Mouse (Mus musculus): ENCODE measurements at regions not wholly inside any gene's neighbourhood (a gene's known extent, or its start where the extent isn't known, plus 50 kb on each side); places are given as distances from the start of the nearest gene placed in this dataset.

DNA sequence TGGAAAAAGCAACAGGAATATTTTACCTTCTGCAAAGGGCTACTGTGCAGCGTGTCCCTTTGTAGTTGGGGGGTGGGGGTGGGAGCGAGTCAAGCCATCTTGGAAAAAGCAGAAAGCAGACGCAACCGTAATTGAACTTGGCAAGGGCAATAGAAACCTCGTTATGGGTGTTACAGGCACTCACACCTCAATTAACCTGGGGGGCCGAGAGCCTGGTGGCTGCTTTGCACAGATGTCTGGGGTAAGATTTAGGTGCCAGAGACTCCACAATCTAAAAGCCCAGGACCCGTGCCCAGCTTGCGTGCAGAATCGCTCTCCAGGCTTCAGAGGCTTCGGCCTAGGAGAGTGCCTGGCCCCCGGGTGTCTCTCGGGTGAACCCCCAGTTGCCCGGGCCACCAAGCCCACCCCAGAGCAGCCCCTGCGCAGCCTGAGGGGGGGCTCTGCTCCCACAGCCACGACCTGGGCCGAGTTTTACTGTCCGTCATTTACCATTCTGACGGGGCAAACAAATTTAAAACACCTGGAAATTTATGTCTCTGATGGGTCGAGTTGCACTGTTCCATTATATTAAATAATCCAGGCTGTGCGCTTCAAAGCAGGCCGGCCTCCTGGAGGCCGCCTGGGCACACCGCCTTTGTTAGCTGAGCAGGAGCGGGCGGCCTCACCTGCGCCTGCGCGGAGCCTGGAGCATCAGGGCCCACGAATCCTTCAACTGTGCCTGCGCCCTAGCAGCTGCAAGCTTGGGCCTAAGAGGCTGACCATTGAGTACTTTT is 212.4 kb downstream of the Srbd1 start:
- no peak overlapping the region for H3K27ac ChIP-seq (ENCODE audit: low read depth, low read length)
- H3K4me1 ChIP-seq (ENCODE audit: control insufficient read depth, insufficient read depth, low read length) = no peaks in the 10 kb centered on the region
- no peak overlapping the region for H3K9ac ChIP-seq (ENCODE audit: low read depth, low read length)
- no peaks in the 10 kb centered on the region for H3K36me3 ChIP-seq (ENCODE audit: control insufficient read depth, insufficient read depth, low read length)
- WGBS = 38% methylated on average over 29 of the region's 30 CpGs
- H3K9me3 ChIP-seq (ENCODE audit: control insufficient read depth, low read length) = peaks cover 6% of the 10 kb centered on the region; the same call in 1 of the 2 replicates
- H3K4me2 ChIP-seq (replicated peaks; ENCODE audit: low read depth, low read length) = no peak overlapping the region
- ATAC-seq (ENCODE audit: low FRiP score, low TSS enrichment) = peak; percentile 56
- no peak overlapping the region for H3K4me3 ChIP-seq (ENCODE audit: low read length)
- H3K27me3 ChIP-seq (ENCODE audit: control insufficient read depth, insufficient read depth, low read length) = no peaks in the 10 kb centered on the region; the same call in none of the 2 replicates

DNA sequence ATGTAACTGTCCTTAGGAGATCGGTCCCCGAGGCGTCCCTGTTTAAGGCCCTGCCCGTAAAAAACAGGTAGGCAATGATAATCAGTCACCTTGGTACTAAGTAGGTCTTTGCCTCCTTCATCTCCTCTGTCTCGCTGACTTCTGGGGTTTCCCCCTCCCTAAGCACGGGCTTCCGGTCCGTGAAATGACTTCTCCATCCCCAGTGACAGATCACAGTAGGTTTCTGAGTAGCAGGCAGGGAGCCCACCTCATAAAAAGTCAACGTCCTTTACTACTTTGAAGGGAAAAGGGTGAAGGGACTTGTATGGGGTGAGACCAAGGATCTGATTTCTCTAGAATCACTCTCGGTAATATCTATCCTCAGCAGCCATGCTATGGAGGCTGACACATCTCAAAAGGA is 213.0 kb downstream of the Srbd1 start:
- Histone ChIP-seq H3K27ac (ENCODE audit: low read depth, low read length) (no peak overlapping the region), H3K4me1 (ENCODE audit: control insufficient read depth, insufficient read depth, low read length) (no peaks in the 10 kb centered on the region)

DNA sequence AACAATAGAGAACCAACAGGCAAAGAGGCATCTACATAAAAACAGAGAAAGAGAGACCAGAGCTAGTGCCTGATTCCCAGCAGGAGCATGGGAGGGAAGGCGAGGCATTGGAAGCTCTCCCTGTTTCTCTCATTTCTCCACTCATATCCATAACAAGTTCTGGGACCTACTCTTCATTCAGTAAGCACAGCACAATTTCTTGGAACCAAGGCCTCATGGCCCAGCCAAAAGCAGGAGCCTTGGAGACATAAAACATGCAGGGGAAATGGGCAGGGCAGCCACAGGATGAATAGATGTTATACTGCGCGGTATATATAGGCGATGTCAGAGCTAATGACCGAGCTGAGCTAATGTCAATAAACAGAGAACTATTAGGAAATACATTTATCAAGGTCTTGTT is 214.2 kb downstream of the Srbd1 start:
- H3K4me1 ChIP-seq (ENCODE audit: control insufficient read depth, insufficient read depth, low read length) = no peaks in the 10 kb centered on the region
- WGBS = 42% methylated on average over 5 of the region's 5 CpGs
- ATAC-seq (ENCODE audit: low FRiP score, low TSS enrichment) = no peak
- H3K27me3 ChIP-seq (ENCODE audit: control insufficient read depth, insufficient read depth, low read length) = no peaks in the 10 kb centered on the region; the same call in none of the 2 replicates
- H3K4me3 ChIP-seq (ENCODE audit: low read length) = no peak overlapping the region
- H3K27ac ChIP-seq (ENCODE audit: low read depth, low read length) = no peak overlapping the region
- H3K9me3 ChIP-seq (ENCODE audit: control insufficient read depth, low read length) = no peaks in the 10 kb centered on the region
- H3K36me3 ChIP-seq (ENCODE audit: control insufficient read depth, insufficient read depth, low read length) = no peaks in the 10 kb centered on the region
- H3K9ac ChIP-seq (ENCODE audit: low read depth, low read length) = no peak overlapping the region
- H3K4me2 ChIP-seq (replicated peaks; ENCODE audit: low read depth, low read length) = no peak overlapping the region

More for the DNA sequence above, 213.0 kb downstream of the Srbd1 start:
- Histone ChIP-seq H3K9me3 (ENCODE audit: control insufficient read depth, low read length) (peaks cover 2% of the 10 kb centered on the region; the same call in 1 of the 2 replicates), H3K27me3 (ENCODE audit: control insufficient read depth, insufficient read depth, low read length) (no peaks in the 10 kb centered on the region; the same call in none of the 2 replicates), H3K9ac (ENCODE audit: low read depth, low read length) (no peak overlapping the region), H3K4me2 (replicated peaks; ENCODE audit: low read depth, low read length) (no peak overlapping the region), H3K36me3 (ENCODE audit: control insufficient read depth, insufficient read depth, low read length) (no peaks in the 10 kb centered on the region), H3K4me3 (ENCODE audit: low read length) (no peak overlapping the region)
- no peak for ATAC-seq (ENCODE audit: low FRiP score, low TSS enrichment)
- 40% methylated on average over 10 of the region's 10 CpGs for WGBS

DNA sequence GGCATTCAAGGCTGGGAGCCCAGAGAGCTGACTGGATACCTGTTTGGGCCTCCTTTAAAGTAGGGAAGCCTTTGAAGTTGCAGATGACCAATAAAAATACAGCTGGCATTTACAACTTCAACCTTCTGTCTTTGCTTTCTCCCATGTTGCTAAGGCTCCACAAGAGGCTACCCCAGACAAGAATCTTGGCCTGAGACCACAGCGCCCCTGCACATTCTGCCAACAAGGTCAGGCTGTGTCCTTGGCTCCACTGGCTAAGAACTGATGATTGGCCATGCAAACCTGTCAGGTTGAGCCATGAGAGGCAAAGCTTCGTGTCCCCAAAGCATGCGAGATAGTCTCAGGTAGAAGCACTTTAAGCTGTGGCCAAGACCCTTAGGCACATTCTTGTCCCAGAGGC is 214.6 kb downstream of the Srbd1 start:
- Histone ChIP-seq H3K9ac (ENCODE audit: low read depth, low read length) (no peak overlapping the region), H3K4me3 (ENCODE audit: low read length) (no peak overlapping the region), H3K4me2 (replicated peaks; ENCODE audit: low read depth, low read length) (no peak overlapping the region), H3K27me3 (ENCODE audit: control insufficient read depth, insufficient read depth, low read length) (no peaks in the 10 kb centered on the region; the same call in 1 of the 2 replicates), H3K9me3 (ENCODE audit: control insufficient read depth, low read length) (no peaks in the 10 kb centered on the region), H3K4me1 (ENCODE audit: control insufficient read depth, insufficient read depth, low read length) (no peaks in the 10 kb centered on the region), H3K36me3 (ENCODE audit: control insufficient read depth, insufficient read depth, low read length) (no peaks in the 10 kb centered on the region), H3K27ac (ENCODE audit: low read depth, low read length) (no peak overlapping the region)
- ATAC-seq (ENCODE audit: low FRiP score, low TSS enrichment) = no peak
- WGBS = 91% methylated on average over 3 of the region's 3 CpGs

DNA sequence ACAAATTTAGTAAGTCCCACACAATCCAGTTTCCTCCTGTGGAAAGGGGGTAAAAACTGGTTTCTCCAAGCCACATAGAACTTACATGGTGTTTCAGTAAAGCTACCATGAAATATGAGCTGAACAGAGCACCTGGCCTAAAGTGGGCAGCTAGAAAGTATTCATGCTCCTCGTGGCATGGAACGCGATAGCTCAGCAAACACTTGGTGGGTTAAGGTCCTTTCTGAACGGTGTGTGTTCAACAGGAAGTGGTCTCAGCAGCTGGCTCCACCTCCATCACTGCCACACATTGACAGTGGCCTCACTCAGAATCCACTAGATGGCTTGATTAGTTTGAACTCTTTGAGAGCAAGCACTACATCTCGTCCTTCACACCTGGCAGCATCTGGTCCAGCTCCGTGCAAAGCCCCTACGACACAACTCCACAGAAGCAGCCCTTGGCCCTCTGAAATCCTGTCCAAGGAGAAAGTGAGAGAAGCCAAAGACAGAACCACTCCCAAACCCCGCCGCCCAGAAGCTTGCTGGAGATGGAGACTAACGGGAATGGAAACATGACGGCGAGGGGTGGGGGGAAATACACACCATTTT is 215.2 kb downstream of the Srbd1 start:
- no peak overlapping the region for H3K4me3 ChIP-seq (ENCODE audit: low read length)
- no peaks in the 10 kb centered on the region for H3K36me3 ChIP-seq (ENCODE audit: control insufficient read depth, insufficient read depth, low read length)
- H3K27me3 ChIP-seq (ENCODE audit: control insufficient read depth, insufficient read depth, low read length) = no peaks in the 10 kb centered on the region; the same call in 1 of the 2 replicates
- WGBS = 81% methylated on average over 12 of the region's 12 CpGs
- no peaks in the 10 kb centered on the region for H3K9me3 ChIP-seq (ENCODE audit: control insufficient read depth, low read length)
- H3K9ac ChIP-seq (ENCODE audit: low read depth, low read length) = no peak overlapping the region
- no peak overlapping the region for H3K27ac ChIP-seq (ENCODE audit: low read depth, low read length)
- ATAC-seq (ENCODE audit: low FRiP score, low TSS enrichment) = no peak
- no peaks in the 10 kb centered on the region for H3K4me1 ChIP-seq (ENCODE audit: control insufficient read depth, insufficient read depth, low read length)
- no peak overlapping the region for H3K4me2 ChIP-seq (replicated peaks; ENCODE audit: low read depth, low read length)

DNA sequence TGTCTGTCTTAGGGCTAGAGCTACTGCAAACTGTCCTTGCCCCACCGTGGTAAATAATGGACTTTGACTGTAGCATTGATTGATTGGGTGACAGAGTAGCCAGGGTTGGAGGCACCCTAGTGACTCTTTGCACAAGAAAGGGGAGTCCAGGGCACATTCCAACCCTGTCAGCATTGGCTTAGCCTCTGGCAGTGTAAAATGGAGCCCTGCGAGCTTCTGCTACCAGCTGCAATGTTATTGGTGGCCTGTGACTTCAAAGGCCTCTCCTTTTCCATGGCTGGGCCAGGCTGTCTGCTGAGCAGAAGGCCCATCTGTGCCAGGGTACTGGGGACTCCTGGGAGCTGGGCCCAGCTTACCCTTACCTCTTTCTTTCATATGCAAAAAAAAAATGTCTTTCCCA is 216.4 kb downstream of the Srbd1 start:
- Histone ChIP-seq H3K4me1 (ENCODE audit: control insufficient read depth, insufficient read depth, low read length) (no peaks in the 10 kb centered on the region), H3K9me3 (ENCODE audit: control insufficient read depth, low read length) (no peaks in the 10 kb centered on the region), H3K4me3 (ENCODE audit: low read length) (no peak overlapping the region), H3K27me3 (ENCODE audit: control insufficient read depth, insufficient read depth, low read length) (peaks cover under 1% of the 10 kb centered on the region; the same call in 1 of the 2 replicates), H3K27ac (ENCODE audit: low read depth, low read length) (no peak overlapping the region), H3K36me3 (ENCODE audit: control insufficient read depth, insufficient read depth, low read length) (no peaks in the 10 kb centered on the region), H3K9ac (ENCODE audit: low read depth, low read length) (no peak overlapping the region), H3K4me2 (replicated peaks; ENCODE audit: low read depth, low read length) (no peak overlapping the region)
- no peak for ATAC-seq (ENCODE audit: low FRiP score, low TSS enrichment)
- WGBS = 21% methylated on average over 2 of the region's 2 CpGs

DNA sequence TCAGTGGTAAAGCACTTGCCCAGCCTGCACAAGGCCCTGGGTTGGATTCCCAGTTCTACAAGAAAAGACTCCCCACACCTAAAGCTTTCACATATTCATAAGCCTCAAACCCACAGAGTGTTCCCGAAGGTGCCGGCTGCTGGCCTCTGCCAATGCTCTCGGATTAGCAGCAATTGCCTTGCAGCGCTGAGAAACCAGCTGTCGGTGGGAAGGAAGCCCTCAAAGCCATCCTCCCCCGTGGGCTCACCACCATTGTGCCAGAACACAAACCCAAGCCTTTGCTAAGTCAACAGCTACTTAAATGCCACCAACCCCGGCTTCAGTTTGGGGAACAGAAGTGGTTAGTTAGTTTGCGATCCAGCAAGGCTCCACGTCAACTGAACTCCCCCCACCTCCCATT is 217.7 kb downstream of the Srbd1 start:
- H3K4me1 ChIP-seq (ENCODE audit: control insufficient read depth, insufficient read depth, low read length) = no peaks in the 10 kb centered on the region
- WGBS = 74% methylated on average over 9 of the region's 9 CpGs

DNA sequence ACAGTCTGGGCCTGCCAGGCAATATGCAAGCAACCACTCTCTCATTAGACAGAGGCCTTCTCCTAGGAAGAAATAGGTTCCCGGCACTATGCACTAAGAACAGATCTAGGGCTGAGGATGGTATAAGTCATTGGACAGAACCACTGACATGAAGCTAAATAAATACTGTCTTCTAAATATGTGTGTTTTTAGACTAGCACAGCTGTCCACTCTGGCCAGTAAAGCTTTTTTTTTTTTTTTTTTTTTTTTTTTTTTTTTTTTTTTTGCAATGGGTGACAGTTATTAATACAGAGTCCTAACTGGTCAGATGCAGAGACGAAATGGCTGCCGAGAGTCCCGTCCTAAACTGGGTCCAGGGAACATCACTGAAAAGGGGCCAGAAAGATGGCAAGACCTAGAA is 218.9 kb downstream of the Srbd1 start:
- H3K4me2 ChIP-seq (replicated peaks; ENCODE audit: low read depth, low read length) = no peak overlapping the region
- no peak for ATAC-seq (ENCODE audit: low FRiP score, low TSS enrichment)
- no peak overlapping the region for H3K4me3 ChIP-seq (ENCODE audit: low read length)
- H3K9me3 ChIP-seq (ENCODE audit: control insufficient read depth, low read length) = no peaks in the 10 kb centered on the region
- no peak overlapping the region for H3K9ac ChIP-seq (ENCODE audit: low read depth, low read length)
- no peak overlapping the region for H3K27ac ChIP-seq (ENCODE audit: low read depth, low read length)
- H3K4me1 ChIP-seq (ENCODE audit: control insufficient read depth, insufficient read depth, low read length) = peaks cover 6% of the 10 kb centered on the region; the same call in 1 of the 2 replicates
- no peaks in the 10 kb centered on the region for H3K36me3 ChIP-seq (ENCODE audit: control insufficient read depth, insufficient read depth, low read length)
- peaks cover 3% of the 10 kb centered on the region for H3K27me3 ChIP-seq (ENCODE audit: control insufficient read depth, insufficient read depth, low read length)
- 99% methylated on average over 4 of the region's 4 CpGs for WGBS

More for the DNA sequence above, 217.7 kb downstream of the Srbd1 start:
- Histone ChIP-seq H3K36me3 (ENCODE audit: control insufficient read depth, insufficient read depth, low read length) (no peaks in the 10 kb centered on the region), H3K27me3 (ENCODE audit: control insufficient read depth, insufficient read depth, low read length) (peaks cover 3% of the 10 kb centered on the region), H3K27ac (ENCODE audit: low read depth, low read length) (no peak overlapping the region), H3K4me3 (ENCODE audit: low read length) (no peak overlapping the region), H3K9ac (ENCODE audit: low read depth, low read length) (no peak overlapping the region), H3K9me3 (ENCODE audit: control insufficient read depth, low read length) (no peaks in the 10 kb centered on the region), H3K4me2 (replicated peaks; ENCODE audit: low read depth, low read length) (no peak overlapping the region)
- ATAC-seq (ENCODE audit: low FRiP score, low TSS enrichment) = no peak

DNA sequence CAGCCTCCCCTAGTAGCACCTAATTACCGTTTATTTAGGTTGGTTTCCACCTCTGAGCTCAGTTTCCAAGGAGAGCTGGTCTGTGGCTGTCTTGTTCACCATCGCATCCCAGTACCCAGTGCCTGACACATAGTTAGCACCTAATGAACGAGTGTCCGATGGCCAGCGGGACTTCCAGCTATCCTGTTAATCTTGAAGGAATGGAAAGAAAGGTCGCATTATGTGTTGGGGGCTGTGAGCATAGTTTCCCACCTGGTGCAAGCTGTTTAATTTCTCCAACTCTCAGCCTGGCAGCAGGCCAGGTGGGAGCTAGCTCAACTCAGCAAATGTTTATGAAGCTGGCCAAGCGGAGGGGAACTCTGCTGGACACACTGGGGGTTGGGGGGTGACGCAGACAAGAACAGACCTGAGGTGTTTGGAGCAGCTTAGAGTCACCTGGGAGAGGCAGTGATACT is 223.7 kb downstream of the Srbd1 start:
- Histone ChIP-seq H3K27ac (ENCODE audit: low read depth, low read length) (no peak overlapping the region), H3K4me1 (ENCODE audit: control insufficient read depth, insufficient read depth, low read length) (peaks cover 8% of the 10 kb centered on the region; the same call in 1 of the 2 replicates), H3K4me2 (replicated peaks; ENCODE audit: low read depth, low read length) (no peak overlapping the region), H3K4me3 (ENCODE audit: low read length) (no peak overlapping the region), H3K36me3 (ENCODE audit: control insufficient read depth, insufficient read depth, low read length) (no peaks in the 10 kb centered on the region), H3K27me3 (ENCODE audit: control insufficient read depth, insufficient read depth, low read length) (peaks cover 3% of the 10 kb centered on the region; the same call in 1 of the 2 replicates), H3K9ac (ENCODE audit: low read depth, low read length) (no peak overlapping the region), H3K9me3 (ENCODE audit: control insufficient read depth, low read length) (no peaks in the 10 kb centered on the region)
- 0 out of 2 replicates have a peak, but pooled peaks have one; percentile 46 for ATAC-seq (ENCODE audit: low FRiP score, low TSS enrichment)
- 35% methylated on average over 8 of the region's 8 CpGs for WGBS

Measured in kidney, embryonic 14.5 days (tissue).